Mouse (Mus musculus) megakaryocyte, embryonic 14.5 days (primary cell): ENCODE measurements around the gene 1190007I07Rik.

Experiments used
- FLI1 ChIP-seq: IDR thresholded peaks from 2 replicates; pipeline ENCODE4 v1.6.1; 2012; ENCODE audit warnings: low read length, inconsistent platforms, mixed read lengths
- GATA1 ChIP-seq: IDR thresholded peaks from 3 replicates; pipeline ENCODE4 v1.6.1; 2012; ENCODE audit warnings: mixed read lengths, low read length, inconsistent platforms, borderline replicate concordance

- TF ChIP-seq FLI1 (no peak), GATA1 (no peak)
Measured at GRCm38 (mm10) chr10:82662267-82662990, 39.4 kb upstream of the 1190007I07Rik start.
